Mouse (Mus musculus): ENCODE data around the gene Hbb-y.
"Not testable (repeated sequence)": the region's sequence is repeated elsewhere in the genome, so short reads cannot be mapped to it uniquely, and the experiment has no call there.

Gene Hbb-y

DNA sequence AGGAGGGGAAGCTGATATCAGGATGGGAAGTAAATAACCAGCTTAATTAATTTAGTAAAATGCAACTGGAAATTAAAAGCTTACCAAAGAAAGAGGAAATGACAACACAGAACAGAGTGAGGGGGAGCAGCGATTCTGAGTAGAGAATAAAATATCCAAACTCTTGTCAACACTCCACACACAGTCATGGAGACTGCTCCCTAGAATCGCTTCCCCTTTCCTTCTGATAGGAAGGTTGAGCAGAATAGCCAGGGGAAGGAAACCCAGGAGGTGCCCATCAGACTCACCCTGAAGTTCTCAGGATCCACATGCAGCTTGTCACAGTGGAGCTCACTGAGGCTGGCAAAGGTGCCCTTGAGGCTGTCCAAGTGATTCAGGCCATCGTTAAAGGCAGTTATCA lies 39.9 kb downstream of the Hbb-y start:
- DNase-seq (ENCODE audit: low spot score in 2 of 2) = not testable (repeated sequence)

DNA sequence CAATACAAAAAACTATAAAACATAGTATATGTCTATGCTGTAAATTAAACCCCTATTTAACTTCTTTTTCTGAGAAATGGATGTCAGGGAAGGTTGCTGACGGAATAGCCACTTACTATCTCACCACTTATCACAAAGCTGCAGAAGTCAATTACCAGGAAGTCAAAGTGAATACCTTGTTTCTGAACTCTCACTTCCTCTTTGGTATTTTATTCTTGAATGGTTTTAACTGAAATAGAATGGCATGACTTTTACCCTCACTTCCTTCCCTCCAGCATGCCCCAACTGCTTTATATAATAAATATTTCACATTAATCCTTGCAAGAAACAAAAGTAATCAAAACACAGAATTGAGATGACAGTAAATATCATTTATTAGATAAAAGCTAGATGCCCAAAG lies 40.8 kb downstream of the Hbb-y start:
- DNase-seq (ENCODE audit: low spot score in 2 of 2) = no peak

DNA sequence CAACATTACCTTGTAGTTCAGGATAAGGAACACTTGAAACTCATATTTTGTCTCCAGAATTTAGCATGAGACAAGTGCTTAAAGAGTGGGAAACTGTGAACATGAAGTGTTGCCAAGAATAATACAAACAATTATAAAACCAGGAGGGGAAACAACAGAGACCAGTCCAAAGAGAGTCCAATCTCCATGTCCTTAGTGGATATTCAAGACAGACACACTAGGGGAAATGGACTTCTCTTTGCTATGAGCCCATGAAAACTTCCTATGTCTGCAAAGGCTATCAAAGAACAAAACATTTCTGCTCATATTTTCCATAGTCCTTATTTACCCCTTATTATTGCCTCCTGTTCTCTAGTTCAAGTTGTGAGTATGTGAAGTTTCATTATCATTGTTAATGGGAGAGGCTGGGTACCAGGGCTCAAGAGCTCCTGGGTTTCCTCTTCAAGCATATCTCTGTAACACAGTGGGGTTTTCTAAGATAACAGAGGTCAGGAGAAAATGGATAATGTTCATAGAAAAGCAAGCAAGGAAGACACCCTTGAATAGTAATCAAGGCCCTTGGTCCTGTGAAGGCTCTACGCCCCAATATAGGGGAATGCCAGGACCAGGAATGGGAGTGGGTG lies 41.7 kb downstream of the Hbb-y start:
- DNase-seq (ENCODE audit: low spot score in 2 of 2) = no peak

DNA sequence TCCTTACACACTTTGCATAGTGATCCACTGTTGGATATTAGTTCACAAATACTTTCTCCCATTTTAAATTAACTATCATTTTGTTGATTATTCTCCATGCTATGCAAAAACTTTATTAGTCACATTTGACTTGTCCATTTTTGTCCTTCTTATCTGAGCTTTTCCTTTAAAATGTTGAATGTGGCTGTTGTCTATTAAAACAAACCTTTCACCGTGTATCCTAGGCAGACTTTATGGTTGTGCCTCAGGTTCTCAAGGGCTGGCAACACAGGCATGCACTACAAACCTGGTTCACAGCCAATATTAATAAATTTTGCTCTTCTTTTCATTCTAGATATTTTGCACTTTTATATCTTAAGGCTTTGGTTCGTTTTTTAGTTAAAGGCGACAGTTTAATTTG lies 42.3 kb downstream of the Hbb-y start:
- DNase-seq (ENCODE audit: low spot score in 2 of 2) = no peak

DNA sequence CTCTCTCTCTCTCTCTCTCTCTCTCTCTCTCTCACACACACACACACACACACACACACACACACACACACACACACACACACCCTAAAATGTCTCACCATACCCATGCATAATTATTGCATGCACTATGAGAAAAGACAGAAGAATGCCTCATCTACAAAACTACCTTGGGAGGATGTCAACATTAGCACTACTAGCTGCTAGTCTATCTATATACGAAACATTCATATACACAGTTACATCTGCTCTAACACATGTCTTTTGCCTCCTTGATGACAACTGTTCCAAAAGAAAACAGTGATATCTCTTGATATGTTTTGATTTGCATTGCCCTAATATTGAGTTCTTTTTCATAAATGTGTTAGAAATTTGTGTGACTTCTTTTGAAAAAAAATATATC lies 42.7 kb downstream of the Hbb-y start:
- no peak for DNase-seq (ENCODE audit: low spot score in 2 of 2)

DNA sequence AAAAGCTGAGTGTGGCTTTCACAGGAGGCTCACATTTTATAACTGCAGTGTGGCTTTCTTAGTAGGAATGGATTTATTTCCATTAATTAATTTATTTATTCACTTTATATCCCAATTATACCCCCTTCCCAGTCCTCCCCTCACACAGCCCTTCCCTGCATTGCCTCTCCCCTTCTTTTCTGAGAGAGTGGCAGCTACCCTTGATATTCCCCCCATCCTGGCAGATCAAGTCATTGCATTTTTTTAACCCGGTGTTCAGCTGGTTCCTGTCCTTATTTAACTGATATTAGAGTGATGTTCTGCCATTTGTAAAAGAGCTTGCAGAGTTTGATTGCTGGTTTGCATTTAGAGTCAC lies 43.2 kb downstream of the Hbb-y start:
- DNase-seq (ENCODE audit: low spot score in 2 of 2) = no peak

DNA sequence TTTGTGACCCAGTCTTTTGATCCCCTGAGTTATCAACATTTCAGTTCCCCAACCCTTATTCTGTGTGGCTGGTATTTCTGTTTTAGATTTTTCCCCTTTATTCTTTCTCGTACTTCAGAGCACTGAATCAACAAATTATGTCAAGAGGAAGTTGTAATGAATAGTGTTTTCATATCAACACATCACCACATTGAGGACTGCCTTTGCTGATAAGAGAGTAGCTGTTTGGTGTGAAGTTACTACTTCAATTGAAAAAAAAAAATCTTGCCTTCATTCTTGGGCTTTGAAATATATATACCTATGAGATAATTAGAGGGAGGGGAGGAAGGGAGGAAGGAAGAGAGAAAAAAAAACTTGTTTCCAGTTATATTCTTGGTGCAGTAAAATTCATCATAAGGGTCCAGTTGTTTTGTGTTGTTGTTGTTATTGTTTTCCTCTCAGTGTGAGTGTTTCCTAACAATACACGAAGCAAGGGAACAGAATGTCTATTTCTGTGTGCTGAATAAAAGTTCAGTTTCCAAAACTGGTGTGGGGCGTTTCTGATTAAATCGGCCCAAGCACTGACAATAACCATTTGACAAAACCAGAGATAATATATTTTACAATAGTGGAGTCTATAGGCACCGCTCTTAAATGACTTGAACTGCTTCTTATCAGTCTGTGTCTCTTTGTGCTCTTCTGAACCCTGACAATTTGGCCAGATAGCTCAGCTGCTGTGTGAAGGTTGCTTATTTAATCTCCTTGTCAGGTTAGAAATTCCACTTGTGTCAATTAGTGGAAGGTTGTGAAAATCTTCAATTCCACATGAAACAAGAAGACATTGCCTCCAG lies 43.8 kb downstream of the Hbb-y start:
- DNase-seq (ENCODE audit: low spot score in 2 of 2) = no peak

DNA sequence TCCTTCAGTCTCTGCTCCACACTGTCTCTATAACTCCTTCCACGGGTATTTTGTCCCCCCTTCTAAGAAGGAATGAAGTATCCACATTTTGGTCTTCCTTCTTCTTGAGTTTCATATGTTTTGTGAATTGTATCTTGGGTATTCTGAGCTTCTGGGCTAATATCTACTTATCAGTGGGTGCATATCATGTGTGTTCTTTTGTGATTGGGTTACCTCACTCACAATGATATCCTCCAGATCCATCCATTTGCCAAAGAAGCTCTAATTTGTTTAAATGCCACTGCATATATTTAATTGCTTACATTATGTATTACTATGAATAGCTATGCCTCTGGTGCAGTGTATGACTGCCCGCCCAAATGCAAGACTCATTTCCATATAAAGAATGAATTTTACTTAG lies 44.9 kb downstream of the Hbb-y start:
- not testable (repeated sequence) for DNase-seq (ENCODE audit: low spot score in 2 of 2)

DNA sequence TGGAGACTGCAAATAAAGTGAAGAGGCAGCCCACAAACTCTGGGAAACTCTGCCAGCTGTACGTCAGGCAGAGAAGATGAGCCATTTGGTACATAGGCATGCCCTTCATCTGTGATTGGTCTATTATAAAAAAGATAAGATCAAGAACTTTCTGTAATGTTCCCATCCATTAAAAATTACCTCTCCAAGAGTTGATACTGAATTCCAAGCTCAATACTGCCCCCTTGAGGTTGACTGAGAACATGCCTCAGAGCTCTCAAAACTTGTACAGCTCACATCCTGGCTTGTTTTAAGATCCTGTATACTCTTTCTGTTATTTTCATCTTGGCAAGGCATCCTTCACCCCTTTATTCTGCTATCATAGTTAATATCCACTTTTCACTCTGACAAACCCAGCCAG lies 46.2 kb downstream of the Hbb-y start:
- DNase-seq (ENCODE audit: low spot score in 2 of 2) = no peak

All from urinary bladder, adult 18-20 months (tissue).